Mouse (Mus musculus) lung, postnatal 36 days (tissue): ENCODE measurements around the gene Mecom.

Experiments used
- DNase-seq: peaks from one replicate; pipeline ENCODE4 v3.0.0; 2022; ENCODE audit warnings: mixed read lengths

Gene Mecom

GRCm38 (mm10) chr3:30135857-30136256 is 412.0 kb downstream of the Mecom start:
- DNase-seq = peak; percentile 31

DNA sequence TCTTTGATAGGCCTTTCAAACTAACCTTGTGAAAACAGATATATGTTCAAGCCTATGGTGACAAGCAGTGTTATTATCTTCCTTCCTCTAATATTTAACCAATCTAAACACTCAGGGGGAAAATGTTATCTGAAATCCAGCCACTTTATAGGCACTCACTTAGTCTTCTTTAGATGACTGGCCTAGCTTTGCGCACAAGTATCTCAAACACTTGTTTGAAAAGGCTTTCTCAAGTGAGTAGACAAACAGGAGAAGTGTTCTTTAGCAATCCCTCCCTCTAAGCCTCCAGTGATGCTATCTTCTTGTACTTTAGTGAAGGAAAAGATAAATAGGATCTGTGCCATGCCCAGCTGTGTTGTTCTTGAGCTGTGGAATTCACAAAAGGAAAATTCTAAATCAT is 412.7 kb downstream of the Mecom start:
- peak; percentile 62 for DNase-seq

DNA sequence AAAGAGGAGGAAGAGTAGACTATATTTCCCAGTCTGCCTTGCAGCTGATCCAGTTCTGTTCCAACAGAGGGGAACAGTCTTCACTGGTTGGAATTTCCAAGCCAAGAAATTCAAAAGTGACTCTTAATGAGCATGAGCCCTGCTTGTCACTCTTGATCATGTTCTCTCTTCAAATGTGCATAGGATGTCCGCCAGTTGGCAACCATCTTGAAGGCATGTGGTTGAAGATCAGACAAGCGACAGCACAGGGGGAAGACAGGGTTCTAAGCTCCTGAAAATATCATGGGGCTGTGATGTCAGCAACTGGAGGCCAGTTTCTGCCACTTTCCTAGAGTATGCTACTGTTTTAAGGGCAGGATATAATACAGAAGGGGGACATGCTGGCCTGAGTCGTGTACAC is 414.8 kb downstream of the Mecom start:
- no peak for DNase-seq

- no peak for DNase-seq
Measured at GRCm38 (mm10) chr3:30132370-30132769, 415.4 kb downstream of the Mecom start.

- peak; percentile 77 for DNase-seq
Measured at GRCm38 (mm10) chr3:30130495-30130894, 417.3 kb downstream of the Mecom start.

GRCm38 (mm10) chr3:30122618-30123017 is 425.2 kb downstream of the Mecom start:
- no peak for DNase-seq

- no peak for DNase-seq
Measured at GRCm38 (mm10) chr3:30120790-30121512, 426.9 kb downstream of the Mecom start.

- DNase-seq = peak; percentile 58
Measured at GRCm38 (mm10) chr3:30118594-30119297, 429.1 kb downstream of the Mecom start.

- no peak for DNase-seq
Measured at GRCm38 (mm10) chr3:30113249-30113770, 434.5 kb downstream of the Mecom start.

GRCm38 (mm10) chr3:30107945-30108670 is 439.7 kb downstream of the Mecom start:
- DNase-seq = no peak

- DNase-seq = no peak
Measured at GRCm38 (mm10) chr3:30106481-30106880, 441.3 kb downstream of the Mecom start.

GRCm38 (mm10) chr3:30105859-30106258 is 441.9 kb downstream of the Mecom start:
- peak; percentile 35 for DNase-seq

- DNase-seq = peak; percentile 74
Measured at GRCm38 (mm10) chr3:30105194-30105823, 442.5 kb downstream of the Mecom start.

- no peak for DNase-seq
Measured at GRCm38 (mm10) chr3:30104515-30105098, 443.2 kb downstream of the Mecom start.

DNA sequence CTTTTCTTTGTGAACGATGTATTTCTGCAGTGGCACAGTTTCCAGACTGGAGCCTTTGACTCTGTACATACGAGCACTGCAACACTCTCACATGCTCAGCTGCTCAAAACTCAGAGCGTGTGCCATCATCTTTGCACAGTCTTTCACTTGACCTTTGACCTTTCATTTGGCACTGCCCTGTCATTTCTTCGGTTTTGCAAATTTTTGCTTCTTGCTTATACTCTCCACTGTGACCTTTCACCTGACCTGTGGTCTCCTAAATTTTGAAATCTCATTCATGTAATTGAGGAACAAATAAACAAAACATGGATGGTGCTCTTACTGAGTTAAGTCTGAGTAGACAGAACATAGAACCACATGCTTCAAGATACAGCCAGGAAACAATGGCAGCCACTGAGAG is 446.7 kb downstream of the Mecom start:
- DNase-seq = peak; percentile 51

- DNase-seq = no peak
Measured at GRCm38 (mm10) chr3:30097713-30098112, 450.1 kb downstream of the Mecom start.

DNA sequence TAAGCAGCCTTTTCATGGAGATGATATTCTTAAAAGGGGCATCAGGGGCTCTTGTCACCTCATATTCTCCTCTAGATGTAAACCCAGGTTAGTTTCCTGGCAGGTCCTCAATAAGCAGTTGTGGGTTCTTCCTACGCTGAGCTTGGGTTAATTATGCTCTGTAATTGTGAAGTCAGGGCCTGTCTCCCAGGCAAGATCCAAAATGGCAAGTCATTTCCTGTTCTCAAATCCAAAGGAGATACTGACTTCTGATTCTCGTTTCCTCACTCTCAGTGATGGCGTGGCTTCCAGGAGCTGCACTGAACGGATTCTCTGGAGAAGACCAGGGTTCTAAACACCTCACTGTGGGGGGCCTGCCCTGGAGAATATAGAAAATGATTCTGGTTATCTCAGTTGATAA is 450.7 kb downstream of the Mecom start:
- DNase-seq = no peak

- no peak for DNase-seq
Measured at GRCm38 (mm10) chr3:30093005-30093404, 454.8 kb downstream of the Mecom start.

- no peak for DNase-seq
Measured at GRCm38 (mm10) chr3:30092481-30092880, 455.3 kb downstream of the Mecom start.

GRCm38 (mm10) chr3:30091860-30092259 is 455.9 kb downstream of the Mecom start:
- DNase-seq = no peak

DNA sequence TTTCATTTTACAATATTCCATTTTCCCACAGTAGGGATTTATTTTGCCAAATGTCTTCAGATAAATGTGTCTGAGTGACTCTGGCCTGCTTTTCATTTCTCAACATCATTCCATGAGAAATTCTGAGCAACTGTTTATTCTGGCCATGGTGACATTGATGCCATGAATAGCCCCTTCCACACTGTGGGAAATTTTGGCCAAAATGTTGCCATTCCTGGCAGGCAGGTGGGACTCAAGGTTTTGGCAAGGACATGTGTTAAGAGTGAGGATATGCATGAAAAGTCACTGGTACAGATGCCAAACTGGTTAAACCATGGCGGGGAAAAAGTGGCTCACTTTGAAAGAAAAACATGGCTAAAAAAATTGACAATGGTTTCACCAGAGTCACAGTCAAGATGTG is 456.4 kb downstream of the Mecom start:
- no peak for DNase-seq

- no peak for DNase-seq
Measured at GRCm38 (mm10) chr3:30086139-30086538, 461.7 kb downstream of the Mecom start.

DNA sequence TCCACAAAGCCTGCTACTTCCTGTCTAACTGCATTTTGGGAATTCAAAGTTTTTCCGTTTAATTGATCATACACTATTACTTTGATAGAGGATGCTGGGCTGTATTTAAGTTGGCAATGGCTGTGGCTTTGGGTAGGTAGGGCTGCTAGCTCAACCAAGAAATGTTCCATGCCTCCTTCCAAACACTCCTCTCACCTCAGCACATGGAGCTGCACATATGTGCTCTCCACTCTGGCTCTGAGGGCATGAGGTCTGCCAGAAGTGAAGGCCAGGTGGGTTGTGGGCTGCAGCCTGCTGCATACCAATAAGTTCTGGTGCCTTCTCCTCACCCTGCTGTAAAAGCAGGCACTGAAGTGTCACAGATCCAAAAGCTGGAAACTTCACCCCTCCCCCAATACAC is 464.0 kb downstream of the Mecom start:
- DNase-seq = no peak
